Mouse (Mus musculus) kidney, embryonic 14.5 days (tissue): Measurements from ENCODE around the gene Wscd2. TPM values are rescaled to one million over a fixed set of nuclear protein-coding genes. Genes with fewer than 3 reads are reported as not detected.
A peak's percentile ranks its signal among the peaks of the same experiment; 100 is the strongest.

ENCODE experiments used
- ATAC-seq: fragments of 200-750 bp; cut with Nextera tagmentation; 2 replicates; pipeline ENCODE4 v1.8.0; 2017; ENCODE audit warnings: moderate number of reproducible peaks, mild to moderate bottlenecking, moderate TSS enrichment, moderate library complexity; ENCODE audit not compliant: low FRiP score, low TSS enrichment
- H3K27ac ChIP-seq: fragments of 300-500 bp; sonication (generic); 2 replicates; pipeline ENCODE4 v1.5.1; 2014; ENCODE audit warnings: low read depth, mild to moderate bottlenecking, low read length, moderate library complexity, mixed read lengths
- H3K27me3 ChIP-seq: fragments of 300-500 bp; sonication (generic); 2 replicates; pipeline ENCODE4 v1.6.1; 2014; ENCODE audit warnings: mild to moderate bottlenecking, low read length; ENCODE audit not compliant: control insufficient read depth, insufficient read depth
- H3K36me3 ChIP-seq: fragments of 300-500 bp; sonication (generic); 2 replicates; pipeline ENCODE4 v1.6.1; 2014; ENCODE audit warnings: low read length, mixed read lengths; ENCODE audit not compliant: control insufficient read depth, insufficient read depth
- H3K4me1 ChIP-seq: fragments of 300-500 bp; sonication (generic); 2 replicates; pipeline ENCODE4 v1.6.1; 2014; ENCODE audit warnings: low read length, mixed read lengths; ENCODE audit not compliant: control insufficient read depth, insufficient read depth
- H3K4me2 ChIP-seq: fragments of 300-500 bp; sonication (generic); replicated peaks from 2 replicates; pipeline ENCODE4 v1.6.1; 2014; ENCODE audit warnings: low read depth, mild to moderate bottlenecking, low read length
- H3K4me3 ChIP-seq: fragments of 300-500 bp; sonication (generic); 2 replicates; pipeline ENCODE4 v1.5.1; 2014; ENCODE audit warnings: mild to moderate bottlenecking, low read length
- H3K9ac ChIP-seq: fragments of 300-500 bp; sonication (generic); 2 replicates; pipeline ENCODE4 v1.6.1; 2014; ENCODE audit warnings: low read depth, mild to moderate bottlenecking, low read length, moderate library complexity
- H3K9me3 ChIP-seq: fragments of 300-500 bp; sonication (generic); 2 replicates; pipeline ENCODE4 v1.6.1; 2016; ENCODE audit warnings: low read length; ENCODE audit not compliant: control insufficient read depth
- WGBS: fragments of 180-500 bp; shearing (Covaris S2); extraction: QIAGEN DNeasy Blood & Tissue Kit; methylation state at CpG from one replicate; pipeline ENCODE4 v1.1.7; 2014; 5-methylcytosine and 5-hydroxymethylcytosine counted together
- polyA plus RNA-seq: library from polyadenylated mRNA; unstranded; fragments of >200 nt; fragmentation: Nextera tagmentation; extraction: Ambion mirVana; gene quantifications from 2 replicates; pipeline ENCODE4 v1.2.1, GENCODE M21; 2014

Wscd2 gene
- polyA plus RNA-seq, 1 experiment from 2014 or later = 3.7 TPM

DNA sequence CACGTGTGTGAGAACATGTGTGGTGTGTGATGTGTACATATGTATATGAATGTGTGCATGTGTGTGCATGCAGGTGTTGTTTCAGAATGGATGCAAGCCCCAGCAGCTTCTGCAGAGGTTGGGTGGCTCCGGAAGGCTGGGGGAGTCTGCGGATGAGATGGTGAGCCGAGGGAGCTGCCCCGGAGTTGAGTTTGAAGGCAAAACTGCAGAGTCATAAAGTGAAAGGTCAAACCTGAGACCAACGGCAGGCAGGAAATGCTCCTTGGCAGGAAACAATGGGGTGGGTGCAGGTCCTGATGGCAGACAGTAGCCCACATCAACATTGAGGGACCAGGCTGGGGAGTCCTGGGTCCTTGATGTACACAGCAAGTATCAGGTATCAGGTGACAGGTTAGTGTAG lies 15.9 kb downstream of the Wscd2 start:
- 39% methylated on average over 6 of the region's 6 CpGs for WGBS
- Histone ChIP-seq H3K4me2 (no peak overlapping the region), H3K4me1 (peaks cover 10% of the 10 kb centered on the region; the same call in 1 of the 2 replicates), H3K9ac (no peak overlapping the region), H3K27ac (no peak overlapping the region), H3K4me3 (no peak overlapping the region), H3K9me3 (no peaks in the 10 kb centered on the region), H3K27me3 (no peaks in the 10 kb centered on the region), H3K36me3 (no peaks in the 10 kb centered on the region)
- no peak for ATAC-seq

DNA sequence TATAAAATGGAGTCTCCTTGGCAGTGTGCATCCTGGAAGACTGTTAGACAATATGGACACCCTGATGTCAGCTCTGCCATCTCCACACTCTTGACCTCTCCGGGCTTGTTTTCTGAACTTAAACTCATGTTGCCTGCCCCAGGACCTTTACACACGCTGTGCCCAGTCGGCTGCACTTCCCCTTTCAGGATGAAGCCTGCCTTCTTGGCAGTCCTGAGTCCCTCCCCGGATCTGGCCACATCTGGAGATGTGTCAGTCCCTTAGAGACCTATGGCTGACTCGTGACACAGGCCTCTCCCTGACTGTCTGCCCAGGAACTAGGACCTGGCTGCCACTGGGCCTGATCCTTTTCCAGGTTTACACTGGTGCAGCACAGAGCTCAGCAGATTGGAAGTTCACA lies 16.6 kb downstream of the Wscd2 start:
- ATAC-seq = no peak
- WGBS = 82% methylated on average over 5 of the region's 5 CpGs
- no peak overlapping the region for H3K4me2 ChIP-seq
- H3K4me3 ChIP-seq = no peak overlapping the region
- H3K4me1 ChIP-seq = peaks cover 10% of the 10 kb centered on the region; the same call in 1 of the 2 replicates
- H3K9me3 ChIP-seq = no peaks in the 10 kb centered on the region
- no peaks in the 10 kb centered on the region for H3K36me3 ChIP-seq
- H3K27ac ChIP-seq = no peak overlapping the region
- no peak overlapping the region for H3K9ac ChIP-seq
- H3K27me3 ChIP-seq = no peaks in the 10 kb centered on the region

DNA sequence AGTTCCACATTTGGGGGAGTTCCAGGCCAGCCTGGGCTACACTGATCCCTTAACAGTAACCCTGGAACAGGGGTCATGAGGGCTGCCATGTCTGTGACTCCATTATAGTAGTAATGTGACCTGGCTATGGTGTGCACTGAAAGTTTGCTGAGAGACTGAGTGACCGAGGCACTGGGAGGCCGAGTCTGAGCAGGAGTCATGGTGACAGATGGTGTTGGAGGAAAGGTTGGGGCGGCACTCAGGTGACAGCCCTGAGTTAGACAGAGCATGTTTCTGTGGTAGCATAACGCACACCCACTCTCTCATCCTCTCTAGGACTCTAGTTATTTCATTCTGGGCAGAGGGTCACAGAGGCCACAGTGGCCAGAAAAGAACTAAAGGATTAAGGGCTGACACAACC lies 19.0 kb downstream of the Wscd2 start:
- no peaks in the 10 kb centered on the region for H3K27me3 ChIP-seq
- no peaks in the 10 kb centered on the region for H3K9me3 ChIP-seq
- WGBS = 79% methylated on average over 4 of the region's 4 CpGs
- H3K4me3 ChIP-seq = no peak overlapping the region
- H3K9ac ChIP-seq = no peak overlapping the region
- peaks cover 10% of the 10 kb centered on the region; the same call in 1 of the 2 replicates for H3K4me1 ChIP-seq
- ATAC-seq = no peak
- no peaks in the 10 kb centered on the region for H3K36me3 ChIP-seq
- H3K4me2 ChIP-seq = no peak overlapping the region
- H3K27ac ChIP-seq = no peak overlapping the region

DNA sequence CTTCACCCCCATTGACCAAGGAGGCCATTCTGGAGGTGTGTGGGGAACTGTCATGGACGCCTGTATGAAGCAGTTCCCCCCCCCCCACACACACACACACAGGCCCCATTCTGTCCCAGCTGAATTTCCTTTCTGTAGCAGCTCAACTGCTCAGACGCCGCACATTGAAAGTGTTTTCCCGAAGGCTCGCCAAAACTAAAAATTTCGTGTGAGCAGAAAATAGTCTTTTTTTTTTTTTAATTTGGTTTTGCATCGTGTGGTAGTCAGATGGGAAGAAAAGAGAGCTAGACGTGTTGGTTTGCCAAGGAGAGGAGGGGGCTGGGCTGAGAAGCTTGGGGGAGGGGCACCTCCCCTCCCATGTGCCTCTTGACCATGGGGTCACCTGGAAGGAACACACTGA lies 23.5 kb downstream of the Wscd2 start:
- Histone ChIP-seq H3K36me3 (no peaks in the 10 kb centered on the region), H3K9me3 (no peaks in the 10 kb centered on the region), H3K9ac (no peak overlapping the region), H3K4me1 (no peaks in the 10 kb centered on the region), H3K27ac (no peak overlapping the region), H3K4me2 (no peak overlapping the region), H3K27me3 (peaks cover 2% of the 10 kb centered on the region; the same call in 1 of the 2 replicates), H3K4me3 (no peak overlapping the region)
- 85% methylated on average over 8 of the region's 8 CpGs for WGBS
- ATAC-seq = no peak

DNA sequence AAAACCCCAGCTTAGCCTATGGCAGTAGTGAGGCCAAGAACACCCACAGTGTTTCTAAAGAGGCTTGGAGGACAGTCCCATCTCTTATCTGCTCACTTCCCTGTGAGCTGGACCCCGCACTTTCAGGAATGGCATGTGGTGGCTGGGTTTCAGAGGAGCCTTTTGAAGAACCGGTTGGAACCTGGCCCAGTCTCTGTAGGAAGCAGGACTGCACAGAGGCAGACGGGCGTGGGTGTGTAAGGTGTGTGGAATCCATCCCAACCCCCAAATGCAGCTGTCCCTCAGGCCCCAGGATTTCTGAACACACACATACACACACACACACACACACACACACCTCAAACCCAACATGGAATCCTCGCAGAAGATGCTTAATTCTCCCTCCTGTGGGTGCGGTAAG lies 23.9 kb downstream of the Wscd2 start:
- no peak overlapping the region for H3K4me3 ChIP-seq
- H3K9ac ChIP-seq = no peak overlapping the region
- H3K9me3 ChIP-seq = no peaks in the 10 kb centered on the region
- H3K4me2 ChIP-seq = no peak overlapping the region
- no peak for ATAC-seq
- no peak overlapping the region for H3K27ac ChIP-seq
- H3K4me1 ChIP-seq = no peaks in the 10 kb centered on the region
- H3K36me3 ChIP-seq = no peaks in the 10 kb centered on the region
- peaks cover 2% of the 10 kb centered on the region; the same call in 1 of the 2 replicates for H3K27me3 ChIP-seq
- 80% methylated on average over 6 of the region's 6 CpGs for WGBS

DNA sequence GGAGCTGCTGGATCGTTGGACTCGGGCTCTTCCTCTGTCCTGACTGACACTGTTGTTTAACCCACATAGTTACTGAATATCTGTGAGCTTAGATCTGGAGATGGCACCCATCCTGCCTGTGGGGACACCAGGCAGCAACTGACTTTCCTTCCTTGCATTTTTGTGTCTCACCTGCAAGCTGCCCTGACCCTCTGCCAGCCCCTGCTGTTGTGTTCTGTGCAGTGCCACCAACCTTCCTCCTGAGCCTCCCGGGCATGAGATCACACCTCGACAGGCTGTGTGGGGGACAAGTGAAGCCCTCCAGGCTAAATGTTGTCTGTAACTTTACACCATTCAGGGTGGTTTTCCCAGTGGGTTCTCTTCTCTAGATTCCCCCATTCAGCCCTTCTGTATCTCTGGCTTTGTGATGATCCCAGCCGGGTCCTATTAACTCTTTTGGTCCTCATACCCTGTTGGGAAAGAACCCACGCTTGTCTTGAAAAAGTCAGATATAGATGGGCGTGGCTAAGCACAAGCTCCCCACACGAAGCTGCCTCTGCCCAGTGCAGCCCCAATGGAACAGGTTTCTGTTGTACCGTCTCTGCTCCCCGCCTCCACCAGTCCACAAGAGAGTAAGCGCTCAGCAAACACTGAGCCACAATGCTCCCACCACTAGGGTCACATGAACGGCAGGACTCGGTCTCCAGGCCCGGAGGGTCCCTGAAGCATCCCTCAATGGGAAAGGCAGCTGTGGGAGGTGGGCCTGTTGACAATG lies 26.2 kb downstream of the Wscd2 start:
- 30% methylated on average over 14 of the region's 14 CpGs for WGBS
- Histone ChIP-seq H3K27me3 (peaks cover 2% of the 10 kb centered on the region; the same call in 1 of the 2 replicates), H3K9ac (no peak overlapping the region), H3K27ac (no peak overlapping the region), H3K4me3 (no peak overlapping the region), H3K4me1 (no peaks in the 10 kb centered on the region), H3K36me3 (no peaks in the 10 kb centered on the region), H3K4me2 (0 out of 2 replicates have a peak overlapping the region, but pooled peaks have one; percentile 4), H3K9me3 (no peaks in the 10 kb centered on the region)
- ATAC-seq = no peak

DNA sequence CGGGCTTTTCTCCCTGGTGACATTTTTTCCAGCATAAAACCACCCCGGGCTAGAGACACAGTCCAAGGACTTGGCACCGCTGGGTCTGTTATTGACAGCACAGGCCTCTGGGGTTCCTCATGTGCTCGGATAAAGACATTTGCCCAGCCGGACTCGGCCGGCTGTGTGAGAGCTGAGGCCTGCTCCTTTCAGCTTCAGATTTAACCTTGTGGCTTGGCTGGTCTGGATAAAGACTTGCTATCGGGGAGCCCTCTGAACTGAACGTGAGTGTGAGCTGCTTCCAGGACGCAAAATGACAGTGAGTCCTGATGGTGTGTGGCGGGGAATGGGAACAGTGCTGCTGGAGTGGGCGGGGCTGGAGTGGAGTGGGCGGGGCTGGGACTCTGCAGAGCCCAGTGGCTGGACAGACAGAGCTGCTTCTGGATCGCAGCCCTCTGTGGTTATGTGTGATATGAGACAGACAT lies 26.8 kb downstream of the Wscd2 start:
- WGBS = 24% methylated on average over 14 of the region's 14 CpGs
- H3K36me3 ChIP-seq = no peaks in the 10 kb centered on the region
- H3K4me1 ChIP-seq = no peaks in the 10 kb centered on the region
- H3K9ac ChIP-seq = no peak overlapping the region
- no peaks in the 10 kb centered on the region for H3K9me3 ChIP-seq
- peak overlapping the region; percentile 4; the same call in 1 of the 2 replicates for H3K4me2 ChIP-seq
- H3K27ac ChIP-seq = no peak overlapping the region
- peaks cover 2% of the 10 kb centered on the region; the same call in 1 of the 2 replicates for H3K27me3 ChIP-seq
- no peak for ATAC-seq
- no peak overlapping the region for H3K4me3 ChIP-seq

DNA sequence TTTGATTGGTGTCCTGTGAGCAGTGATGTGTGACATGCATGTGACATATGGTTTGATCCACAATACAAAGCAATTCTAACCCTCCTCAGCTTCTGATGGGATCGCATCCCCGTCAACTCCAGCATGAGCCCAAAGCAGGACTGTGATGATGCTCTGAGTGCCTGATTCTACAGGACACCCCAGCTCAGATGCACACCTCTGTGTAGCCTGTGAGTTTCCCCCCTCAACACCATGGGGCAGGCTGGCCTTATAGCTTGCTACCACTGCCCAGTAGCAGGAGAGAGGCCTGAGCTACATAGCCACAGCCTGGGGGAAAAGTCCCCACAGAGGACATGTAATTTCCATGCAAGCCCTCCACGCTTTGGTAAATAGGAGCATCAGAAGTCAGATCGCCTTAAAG lies 27.3 kb downstream of the Wscd2 start:
- H3K9me3 ChIP-seq = no peaks in the 10 kb centered on the region
- H3K9ac ChIP-seq = no peak overlapping the region
- no peaks in the 10 kb centered on the region for H3K36me3 ChIP-seq
- H3K4me3 ChIP-seq = no peak overlapping the region
- H3K27ac ChIP-seq = no peak overlapping the region
- H3K4me1 ChIP-seq = no peaks in the 10 kb centered on the region
- peaks cover 2% of the 10 kb centered on the region; the same call in 1 of the 2 replicates for H3K27me3 ChIP-seq
- ATAC-seq = no peak
- H3K4me2 ChIP-seq = no peak overlapping the region
- WGBS = 83% methylated on average over 4 of the region's 4 CpGs

DNA sequence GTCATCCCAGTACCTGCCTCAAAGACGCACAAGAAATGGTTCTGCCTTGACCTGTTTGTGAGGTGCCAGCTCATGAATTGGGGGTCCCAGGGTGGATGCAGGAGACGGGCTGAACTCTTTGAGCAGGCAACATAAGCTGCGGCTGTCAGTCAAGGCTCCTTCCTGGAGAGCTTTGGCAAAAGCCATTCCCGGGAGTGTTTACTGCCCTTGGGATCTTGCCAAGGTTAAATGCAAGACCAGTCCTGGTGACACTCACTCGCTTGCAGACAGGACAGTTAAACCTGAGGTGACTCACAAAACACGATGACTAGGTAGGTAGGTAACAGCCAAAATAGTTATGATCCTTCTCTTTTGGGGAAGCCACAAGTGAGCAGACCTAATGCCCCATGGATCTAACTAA lies 30.9 kb downstream of the Wscd2 start:
- no peaks in the 10 kb centered on the region for H3K9me3 ChIP-seq
- 66% methylated on average over 6 of the region's 6 CpGs for WGBS
- no peaks in the 10 kb centered on the region for H3K4me1 ChIP-seq
- no peak overlapping the region for H3K27ac ChIP-seq
- no peaks in the 10 kb centered on the region for H3K36me3 ChIP-seq
- peaks cover 2% of the 10 kb centered on the region; the same call in 1 of the 2 replicates for H3K27me3 ChIP-seq
- H3K4me3 ChIP-seq = no peak overlapping the region
- ATAC-seq = no peak
- H3K4me2 ChIP-seq = no peak overlapping the region
- H3K9ac ChIP-seq = no peak overlapping the region
